In the genomic region with DNA sequence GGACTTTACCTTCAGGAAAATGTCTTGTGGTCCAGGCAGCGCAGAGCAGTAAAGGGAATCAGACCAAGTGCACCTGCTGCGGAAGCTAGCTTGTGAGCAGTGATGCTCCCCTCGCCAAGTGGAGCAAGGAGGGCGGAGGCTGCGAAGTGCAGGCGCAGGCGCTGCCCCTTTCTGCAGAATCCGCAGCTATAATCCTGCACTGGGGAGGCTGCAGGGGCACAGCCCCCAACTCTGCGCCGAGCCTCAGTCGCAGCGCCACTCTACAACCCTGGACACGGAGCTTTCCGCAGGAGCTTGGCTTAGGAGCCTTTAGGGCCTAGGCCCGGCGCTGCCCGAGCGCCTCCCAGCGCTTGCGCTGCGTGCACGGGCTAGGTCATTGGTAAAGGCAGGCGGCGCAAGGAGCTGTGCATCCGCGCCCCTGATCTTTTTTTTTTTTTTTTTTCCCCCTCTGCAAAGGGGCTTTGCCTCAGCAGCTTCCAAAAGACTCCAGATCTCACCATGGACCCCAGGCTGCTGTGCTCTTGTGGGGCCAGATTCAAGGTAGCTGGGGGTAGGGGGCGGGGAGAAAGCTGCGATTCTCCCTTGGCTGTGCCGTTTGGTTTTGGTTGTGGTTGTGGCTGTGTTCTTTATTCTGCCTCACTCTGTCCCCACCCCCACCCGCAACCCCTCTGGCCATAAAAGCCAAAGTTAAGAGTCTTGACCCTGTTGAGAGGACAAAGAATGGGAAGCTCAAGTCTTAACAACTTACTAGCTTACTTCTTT, we compare ENCODE assay signal across 8 mouse cellular contexts. TPM values are rescaled to one million over a fixed set of nuclear protein-coding genes. Genes with fewer than 3 reads are reported as not detected.
DNase-seq lines count a peak whose midpoint lies in the region; ATAC-seq and TF ChIP-seq lines count a peak whose summit lies in the region.

No protein-coding gene starts in this region.

- no peaks in the 10 kb centered on the region for H3K27me3 ChIP-seq in forebrain, embryonic 10.5 days (ENCODE audit: poor library complexity, severe bottlenecking)
- H3K27me3 ChIP-seq in intestine, postnatal 0 days (replicated peaks; ENCODE audit: control insufficient read depth, insufficient read depth, low read length), result no peaks in the 10 kb centered on the region
- peaks cover 4% of the 10 kb centered on the region for H3K27me3 ChIP-seq in limb, embryonic 15.5 days

- 11% methylated on average over 26 of the region's 30 CpGs for WGBS in forebrain, embryonic 10.5 days
- WGBS in intestine, postnatal 0 days, result 13% methylated on average over 30 of the region's 30 CpGs
- 13% methylated on average over 26 of the region's 30 CpGs for WGBS in limb, embryonic 15.5 days

- DNase-seq in Muller cell, postnatal 12 days (ENCODE audit: inconsistent ontology term), result peak; percentile 55
- DNase-seq in brain, adult 2 months (ENCODE audit: low read depth, low spot score), result peak; percentile 86
- DNase-seq in forebrain, embryonic 10.5 days (ENCODE audit: extremely low spot score, low spot score), result peak; percentile 55
- peak; percentile 56 for DNase-seq in right cerebral cortex, postnatal 25 days
- no peak for DNase-seq in lung, postnatal 10 days
- no peak for DNase-seq in gastrocnemius, adult 18-20 months (ENCODE audit: low spot score)

- no peaks in the 10 kb centered on the region for H3K9me3 ChIP-seq in forebrain, embryonic 10.5 days
- no peaks in the 10 kb centered on the region for H3K9me3 ChIP-seq in intestine, postnatal 0 days (ENCODE audit: control insufficient read depth)
- H3K9me3 ChIP-seq in limb, embryonic 15.5 days, result no peaks in the 10 kb centered on the region

- H3K4me3 ChIP-seq in forebrain, embryonic 10.5 days, result peak overlapping the region; percentile 51
- peak overlapping the region; percentile 16; the same call in 1 of the 2 replicates for H3K4me3 ChIP-seq in intestine, postnatal 0 days (ENCODE audit: low read depth, low read length)
- peak overlapping the region; percentile 30 for H3K4me3 ChIP-seq in limb, embryonic 15.5 days

- peak overlapping the region; percentile 82 for H3K27ac ChIP-seq in forebrain, embryonic 10.5 days
- no peak overlapping the region for H3K27ac ChIP-seq in intestine, postnatal 0 days (ENCODE audit: low read depth, low read length)
- no peak overlapping the region for H3K27ac ChIP-seq in limb, embryonic 15.5 days

- H3K4me1 ChIP-seq in forebrain, embryonic 10.5 days, result no peaks in the 10 kb centered on the region
- H3K4me1 ChIP-seq in intestine, postnatal 0 days (replicated peaks; ENCODE audit: control insufficient read depth, insufficient read depth, low read length), result no peaks in the 10 kb centered on the region
- no peaks in the 10 kb centered on the region for H3K4me1 ChIP-seq in limb, embryonic 15.5 days

- H3K36me3 ChIP-seq in forebrain, embryonic 10.5 days (replicated peaks), result no peaks in the 10 kb centered on the region
- no peaks in the 10 kb centered on the region for H3K36me3 ChIP-seq in intestine, postnatal 0 days (ENCODE audit: control insufficient read depth, insufficient read depth)
- no peaks in the 10 kb centered on the region for H3K36me3 ChIP-seq in limb, embryonic 15.5 days

- ATAC-seq in intestine, postnatal 0 days, result no peak
- ATAC-seq in limb, embryonic 15.5 days (ENCODE audit: insufficient number of reproducible peaks, low FRiP score, low TSS enrichment, low read depth), result no peak

- peak overlapping the region; percentile 56 for H3K4me2 ChIP-seq in intestine, postnatal 0 days (replicated peaks; ENCODE audit: low read depth)
- H3K4me2 ChIP-seq in limb, embryonic 15.5 days, result peak overlapping the region; percentile 53

- peak; percentile 43 for TF ChIP-seq CTCF in intestine, postnatal 0 days (IDR thresholded peaks at IDR 0.05; ENCODE audit: low read depth)

- H3K9ac ChIP-seq in intestine, postnatal 0 days (ENCODE audit: low read depth, low read length), result no peak overlapping the region
- no peak overlapping the region for H3K9ac ChIP-seq in limb, embryonic 15.5 days

RNA-seq across cellular contexts. Expression of a gene that starts 9.0 kb away (rescaled TPM):
- not detected in 2 replicates for polyA plus RNA-seq in forebrain, embryonic 10.5 days (2016; fragmentation: Nextera tagmentation; extraction: Ambion mirVana)
- polyA plus RNA-seq in intestine, postnatal 0 days (2015; fragmentation: Nextera tagmentation; extraction: Ambion mirVana), result not detected in 2 replicates
- not detected in 2 replicates for polyA plus RNA-seq in limb, embryonic 15.5 days (2015; fragmentation: Nextera tagmentation; extraction: Ambion mirVana)
- total RNA-seq in gastrocnemius, adult 18-20 months (2021), result not detected

RNA-seq across cellular contexts. Expression of a gene that starts 44.9 kb away (rescaled TPM):
- 6.8 and 7.7 TPM in 2 replicates for polyA plus RNA-seq in forebrain, embryonic 10.5 days (2016; fragmentation: Nextera tagmentation; extraction: Ambion mirVana)
- polyA plus RNA-seq in intestine, postnatal 0 days (2015; fragmentation: Nextera tagmentation; extraction: Ambion mirVana), result 0.88 and 1.2 TPM in 2 replicates
- polyA plus RNA-seq in limb, embryonic 15.5 days (2015; fragmentation: Nextera tagmentation; extraction: Ambion mirVana), result 2.7 and 3.3 TPM in 2 replicates
- total RNA-seq in gastrocnemius, adult 18-20 months (2021), result 1 to 10 TPM; 1.0 to 1.2 TPM

Comparison
In these comparisons a context has a peak if more than half of its experiments do, and no peak if none do; other contexts are left out.
1. DNase-seq: peak in Muller cell, postnatal 12 days (single experiment), brain, adult 2 months (single experiment), forebrain, embryonic 10.5 days (single experiment) and right cerebral cortex, postnatal 25 days (single experiment); none in lung, postnatal 10 days (single experiment) and gastrocnemius, adult 18-20 months (single experiment).
2. Peak in every context shown above with its lines, with median percentiles within 50 percentile points of each other: H3K4me3 ChIP-seq.